Mouse (Mus musculus) forebrain, embryonic 13.5 days (tissue): Measurements from ENCODE around the gene Fkbp9. TPM values are rescaled to one million over a fixed set of nuclear protein-coding genes. Genes with fewer than 3 reads are reported as not detected.
A peak's percentile ranks its signal among the peaks of the same experiment; 100 is the strongest.

Experiments
- ATAC-seq: fragments of 200-750 bp; cut with Nextera tagmentation; 2 replicates; pipeline ENCODE4 v1.8.0; 2017
- H3K27ac ChIP-seq: fragments of 300-500 bp; sonication (generic); 2 replicates; pipeline ENCODE4 v1.5.1; 2015; ENCODE audit warnings: inconsistent platforms, mild to moderate bottlenecking, moderate library complexity
- H3K27me3 ChIP-seq: fragments of 300-500 bp; sonication (generic); 2 replicates; pipeline ENCODE4 v1.6.1; 2015; ENCODE audit warnings: mild to moderate bottlenecking, inconsistent platforms
- H3K36me3 ChIP-seq: fragments of 300-500 bp; sonication (generic); 2 replicates; pipeline ENCODE4 v1.6.1; 2015; ENCODE audit warnings: mild to moderate bottlenecking, inconsistent platforms; ENCODE audit not compliant: poor library complexity, severe bottlenecking
- H3K4me1 ChIP-seq: fragments of 300-500 bp; sonication (generic); 2 replicates; pipeline ENCODE4 v1.6.1; 2015; ENCODE audit warnings: inconsistent platforms
- H3K4me2 ChIP-seq: fragments of 300-500 bp; sonication (generic); 2 replicates; pipeline ENCODE4 v1.6.1; 2015; ENCODE audit warnings: inconsistent platforms, mild to moderate bottlenecking, moderate library complexity
- H3K4me3 ChIP-seq: fragments of 300-500 bp; sonication (generic); 2 replicates; pipeline ENCODE4 v1.5.1; 2015; ENCODE audit warnings: mild to moderate bottlenecking, inconsistent platforms
- H3K9ac ChIP-seq: fragments of 300-500 bp; sonication (generic); 2 replicates; pipeline ENCODE4 v1.6.1; 2015; ENCODE audit warnings: mild to moderate bottlenecking, inconsistent platforms
- H3K9me3 ChIP-seq: fragments of 300-500 bp; sonication (generic); replicated peaks from 2 replicates; pipeline ENCODE4 v1.6.1; 2016; ENCODE audit warnings: inconsistent platforms
- WGBS: fragments of 180-500 bp; shearing (Covaris S2); methylation state at CpG from one replicate; pipeline ENCODE4 v1.1.7; 2015; 5-methylcytosine and 5-hydroxymethylcytosine counted together
- polyA plus RNA-seq: library from polyadenylated mRNA; unstranded; fragments of >200 nt; fragmentation: Nextera tagmentation; extraction: Ambion mirVana; gene quantifications from 2 replicates; pipeline ENCODE4 v1.2.1, GENCODE M21; 2015

The Fkbp9 gene
- polyA plus RNA-seq, 1 experiment from 2014 or later = 24.4 TPM

- H3K4me2 ChIP-seq = no peak overlapping the region
- H3K9me3 ChIP-seq = no peaks in the 10 kb centered on the region
Measured at GRCm38 (mm10) chr6:56890762-56891161, 58.9 kb downstream of the Fkbp9 start.

GRCm38 (mm10) chr6:56899601-56900000 is 67.7 kb downstream of the Fkbp9 start:
- no peak overlapping the region for H3K9ac ChIP-seq
- WGBS = 94% methylated on average over 3 of the region's 3 CpGs
- no peak overlapping the region for H3K4me3 ChIP-seq
- no peak overlapping the region for H3K4me2 ChIP-seq
- H3K27ac ChIP-seq = no peak overlapping the region
- no peaks in the 10 kb centered on the region for H3K9me3 ChIP-seq
- no peak for ATAC-seq
- H3K4me1 ChIP-seq = peaks cover 20% of the 10 kb centered on the region
- no peaks in the 10 kb centered on the region for H3K27me3 ChIP-seq
- no peaks in the 10 kb centered on the region for H3K36me3 ChIP-seq

More at GRCm38 (mm10) chr6:56890762-56891161, 58.9 kb downstream of the Fkbp9 start:
- H3K4me3 ChIP-seq = no peak overlapping the region
- no peak overlapping the region for H3K27ac ChIP-seq
- 94% methylated on average over 2 of the region's 2 CpGs for WGBS
- H3K9ac ChIP-seq = no peak overlapping the region
- no peaks in the 10 kb centered on the region for H3K4me1 ChIP-seq
- H3K27me3 ChIP-seq = no peaks in the 10 kb centered on the region
- ATAC-seq = no peak
- peaks cover 41% of the 10 kb centered on the region for H3K36me3 ChIP-seq

- 75% methylated on average over 3 of the region's 3 CpGs for WGBS
- no peaks in the 10 kb centered on the region for H3K36me3 ChIP-seq
- H3K4me2 ChIP-seq = no peak overlapping the region
- no peak overlapping the region for H3K27ac ChIP-seq
- peaks cover 20% of the 10 kb centered on the region for H3K4me1 ChIP-seq
- no peaks in the 10 kb centered on the region for H3K9me3 ChIP-seq
- ATAC-seq = no peak
- no peaks in the 10 kb centered on the region for H3K27me3 ChIP-seq
- H3K9ac ChIP-seq = no peak overlapping the region
- H3K4me3 ChIP-seq = no peak overlapping the region
Measured at GRCm38 (mm10) chr6:56901336-56901735, 69.5 kb downstream of the Fkbp9 start.

- H3K4me3 ChIP-seq = no peak overlapping the region
- ATAC-seq = no peak
- H3K4me1 ChIP-seq = peaks cover 20% of the 10 kb centered on the region
- H3K36me3 ChIP-seq = no peaks in the 10 kb centered on the region
- no peak overlapping the region; the same call in 1 of the 2 replicates for H3K9ac ChIP-seq
- WGBS = 33% methylated on average over 12 of the region's 12 CpGs
- H3K27ac ChIP-seq = no peak overlapping the region
- H3K4me2 ChIP-seq = peak overlapping the region; percentile 16; the same call in 1 of the 2 replicates
- no peaks in the 10 kb centered on the region for H3K9me3 ChIP-seq
- H3K27me3 ChIP-seq = no peaks in the 10 kb centered on the region
Measured at GRCm38 (mm10) chr6:56901824-56902386, 70.0 kb downstream of the Fkbp9 start.

- Histone ChIP-seq H3K9me3 (no peaks in the 10 kb centered on the region), H3K4me1 (peaks cover 20% of the 10 kb centered on the region), H3K4me2 (no peak overlapping the region), H3K4me3 (no peak overlapping the region), H3K36me3 (no peaks in the 10 kb centered on the region), H3K27me3 (no peaks in the 10 kb centered on the region), H3K27ac (no peak overlapping the region), H3K9ac (no peak overlapping the region)
- ATAC-seq = peak; percentile 36; the same call in 1 of the 2 replicates
- WGBS = 79% methylated on average over 7 of the region's 7 CpGs
Measured at GRCm38 (mm10) chr6:56902606-56903520, 71.0 kb downstream of the Fkbp9 start.

- peaks cover 20% of the 10 kb centered on the region for H3K4me1 ChIP-seq
- no peaks in the 10 kb centered on the region for H3K36me3 ChIP-seq
- no peaks in the 10 kb centered on the region for H3K27me3 ChIP-seq
- no peak for ATAC-seq
- 45% methylated on average over 6 of the region's 6 CpGs for WGBS
- H3K4me3 ChIP-seq = no peak overlapping the region
- no peak overlapping the region for H3K4me2 ChIP-seq
- no peaks in the 10 kb centered on the region for H3K9me3 ChIP-seq
- no peak overlapping the region for H3K27ac ChIP-seq
- H3K9ac ChIP-seq = no peak overlapping the region
Measured at GRCm38 (mm10) chr6:56903831-56904230, 72.0 kb downstream of the Fkbp9 start.

- Histone ChIP-seq H3K9me3 (no peaks in the 10 kb centered on the region), H3K9ac (no peak overlapping the region), H3K4me3 (no peak overlapping the region), H3K4me1 (peaks cover 20% of the 10 kb centered on the region), H3K27me3 (no peaks in the 10 kb centered on the region), H3K4me2 (no peak overlapping the region), H3K36me3 (no peaks in the 10 kb centered on the region), H3K27ac (no peak overlapping the region)
- 72% methylated on average over 1 of the region's 1 CpGs for WGBS
- no peak for ATAC-seq
Measured at GRCm38 (mm10) chr6:56904330-56904729, 72.5 kb downstream of the Fkbp9 start.

GRCm38 (mm10) chr6:56904982-56905381 is 73.1 kb downstream of the Fkbp9 start:
- Histone ChIP-seq H3K4me1 (peaks cover 20% of the 10 kb centered on the region), H3K27ac (no peak overlapping the region), H3K4me2 (no peak overlapping the region), H3K27me3 (no peaks in the 10 kb centered on the region), H3K36me3 (no peaks in the 10 kb centered on the region), H3K9ac (no peak overlapping the region), H3K9me3 (no peaks in the 10 kb centered on the region), H3K4me3 (no peak overlapping the region)
- ATAC-seq = no peak
- WGBS = 83% methylated on average over 2 of the region's 2 CpGs

GRCm38 (mm10) chr6:56905486-56905885 is 73.6 kb downstream of the Fkbp9 start:
- H3K9me3 ChIP-seq = no peaks in the 10 kb centered on the region
- peaks cover 20% of the 10 kb centered on the region for H3K4me1 ChIP-seq
- WGBS = 88% methylated on average over 5 of the region's 5 CpGs
- no peak for ATAC-seq
- H3K27me3 ChIP-seq = no peaks in the 10 kb centered on the region
- no peak overlapping the region for H3K4me3 ChIP-seq
- no peak overlapping the region for H3K27ac ChIP-seq
- H3K36me3 ChIP-seq = no peaks in the 10 kb centered on the region
- H3K4me2 ChIP-seq = no peak overlapping the region
- no peak overlapping the region for H3K9ac ChIP-seq

- Histone ChIP-seq H3K4me3 (no peak overlapping the region), H3K27me3 (no peaks in the 10 kb centered on the region), H3K9ac (no peak overlapping the region), H3K4me1 (peaks cover 20% of the 10 kb centered on the region), H3K36me3 (no peaks in the 10 kb centered on the region), H3K4me2 (no peak overlapping the region), H3K27ac (no peak overlapping the region), H3K9me3 (no peaks in the 10 kb centered on the region)
- no peak for ATAC-seq
- WGBS = 86% methylated on average over 8 of the region's 8 CpGs
Measured at GRCm38 (mm10) chr6:56906121-56906846, 74.4 kb downstream of the Fkbp9 start.

GRCm38 (mm10) chr6:56907973-56908372 is 76.1 kb downstream of the Fkbp9 start:
- Histone ChIP-seq H3K9me3 (no peaks in the 10 kb centered on the region), H3K4me1 (peaks cover 12% of the 10 kb centered on the region), H3K27me3 (no peaks in the 10 kb centered on the region), H3K4me3 (no peak overlapping the region), H3K9ac (no peak overlapping the region), H3K27ac (no peak overlapping the region), H3K4me2 (no peak overlapping the region), H3K36me3 (no peaks in the 10 kb centered on the region)
- ATAC-seq = no peak
- WGBS = 88% methylated on average over 3 of the region's 3 CpGs

GRCm38 (mm10) chr6:56908397-56908796 is 76.5 kb downstream of the Fkbp9 start:
- no peak overlapping the region for H3K4me3 ChIP-seq
- no peak overlapping the region for H3K27ac ChIP-seq
- no peak overlapping the region for H3K4me2 ChIP-seq
- WGBS = 93% methylated on average over 2 of the region's 2 CpGs
- no peak overlapping the region for H3K9ac ChIP-seq
- no peaks in the 10 kb centered on the region for H3K9me3 ChIP-seq
- H3K27me3 ChIP-seq = no peaks in the 10 kb centered on the region
- H3K36me3 ChIP-seq = no peaks in the 10 kb centered on the region
- peaks cover 9% of the 10 kb centered on the region for H3K4me1 ChIP-seq
- ATAC-seq = no peak
